8 mouse cellular contexts compared by ENCODE assay signal in the genomic region with DNA sequence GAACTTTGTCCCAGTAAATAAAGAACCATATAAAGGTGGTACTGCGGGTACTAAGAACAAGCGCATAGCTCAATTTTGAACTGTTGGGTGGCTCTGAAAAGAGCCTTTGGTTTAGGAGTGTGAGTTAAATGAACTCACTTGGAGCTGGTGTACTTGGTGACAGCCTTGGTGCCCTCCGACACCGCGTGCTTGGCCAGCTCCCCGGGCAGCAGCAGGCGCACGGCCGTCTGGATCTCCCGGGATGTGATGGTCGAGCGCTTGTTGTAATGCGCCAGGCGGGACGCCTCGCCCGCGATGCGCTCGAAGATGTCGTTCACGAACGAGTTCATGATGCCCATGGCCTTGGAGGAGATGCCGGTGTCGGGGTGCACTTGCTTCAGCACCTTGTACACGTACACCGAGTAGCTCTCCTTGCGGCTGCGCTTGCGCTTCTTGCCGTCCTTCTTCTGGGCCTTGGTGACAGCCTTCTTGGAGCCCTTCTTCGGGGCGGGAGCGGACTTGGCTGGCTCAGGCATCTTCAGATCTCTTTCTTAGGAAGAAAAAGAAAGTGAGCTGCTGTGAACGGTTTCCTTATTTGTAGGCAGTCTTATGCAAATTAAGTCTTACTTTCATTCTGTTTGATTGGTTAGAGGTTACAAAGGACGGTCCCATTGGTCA. TPM values are rescaled to one million over a fixed set of nuclear protein-coding genes. Genes with fewer than 3 reads are reported as not detected.
DNase-seq lines count a peak whose midpoint lies in the region; ATAC-seq and TF ChIP-seq lines count a peak whose summit lies in the region.
"Not testable (repeated sequence)": the region's sequence is repeated elsewhere in the genome, so short reads cannot be mapped to it uniquely, and the experiment has no call there.

No protein-coding gene starts in this region.

- H3K4me2 ChIP-seq in heart, embryonic 11.5 days, result peak overlapping the region; percentile 69
- peak overlapping the region; percentile 59 for H3K4me2 ChIP-seq in kidney, embryonic 15.5 days
- H3K4me2 ChIP-seq in limb, embryonic 15.5 days, result peak overlapping the region; percentile 70
- H3K4me2 ChIP-seq in midbrain, postnatal 0 days (ENCODE audit: low read depth, low read length, poor library complexity, severe bottlenecking), result peak overlapping the region; percentile 85

- H3K9me3 ChIP-seq in heart, embryonic 11.5 days (replicated peaks; ENCODE audit: control insufficient read depth, low read length); kidney, embryonic 15.5 days (replicated peaks); limb, embryonic 15.5 days; midbrain, postnatal 0 days (ENCODE audit: low read length): not testable (repeated sequence)

- peak; percentile 76; the same call in 1 of the 2 replicates for TF ChIP-seq POLR2A in bone marrow macrophage, adult 2 months (IDR thresholded peaks at IDR 0.05; ENCODE audit: borderline replicate concordance, low read depth, low read length)

- peak; percentile 99 for DNase-seq in 416B (ENCODE audit: low read depth)
- peak; percentile 94 for DNase-seq in midbrain, postnatal 0 days (ENCODE audit: low spot score)
- DNase-seq in spleen, postnatal 10 days (ENCODE audit: low spot score in 2 of 2), result peak; percentile 79 to 86

- H3K36me3 ChIP-seq in heart, embryonic 11.5 days (ENCODE audit: control insufficient read depth, insufficient read depth, low read length); kidney, embryonic 15.5 days; limb, embryonic 15.5 days; midbrain, postnatal 0 days (ENCODE audit: insufficient read depth, low read length): not testable (repeated sequence)

- ATAC-seq in erythroblast, adult 5-6 weeks (replicated peaks; ENCODE audit: low FRiP score, poor library complexity, severe bottlenecking), result peak; percentile 77
- peak; percentile 83 for ATAC-seq in heart, embryonic 11.5 days (replicated peaks; ENCODE audit: insufficient number of reproducible peaks, low FRiP score, low TSS enrichment)
- peak; percentile 87 for ATAC-seq in kidney, embryonic 15.5 days (replicated peaks; ENCODE audit: low FRiP score)
- peak; percentile 80 for ATAC-seq in limb, embryonic 15.5 days (ENCODE audit: insufficient number of reproducible peaks, low FRiP score, low TSS enrichment, low read depth)
- peak; percentile 89 for ATAC-seq in midbrain, postnatal 0 days (ENCODE audit: low FRiP score)

- not testable (repeated sequence) for TF ChIP-seq CTCF in bone marrow macrophage, adult 2 months (IDR thresholded peaks at IDR 0.05; ENCODE audit: low read depth, low read length); midbrain, postnatal 0 days (IDR thresholded peaks at IDR 0.05)

- peak overlapping the region; percentile 80 for H3K9ac ChIP-seq in heart, embryonic 11.5 days (ENCODE audit: low read depth, low read length)
- peak overlapping the region; percentile 57 for H3K9ac ChIP-seq in kidney, embryonic 15.5 days
- H3K9ac ChIP-seq in limb, embryonic 15.5 days, result peak overlapping the region; percentile 55
- peak overlapping the region; percentile 64 for H3K9ac ChIP-seq in midbrain, postnatal 0 days (replicated peaks; ENCODE audit: low read length, poor library complexity, severe bottlenecking)

- H3K27me3 ChIP-seq in heart, embryonic 11.5 days (ENCODE audit: control insufficient read depth, insufficient read depth, low read length); kidney, embryonic 15.5 days; limb, embryonic 15.5 days; midbrain, postnatal 0 days (ENCODE audit: insufficient read depth, low read length): not testable (repeated sequence)

- H3K4me1 ChIP-seq in bone marrow macrophage, adult 2 months (ENCODE audit: control insufficient read depth, insufficient read depth, low read length), result peaks cover 27% of the 10 kb centered on the region
- H3K4me1 ChIP-seq in heart, embryonic 11.5 days (ENCODE audit: control insufficient read depth, insufficient read depth, low read length), result peaks cover 18% of the 10 kb centered on the region; the same call in 1 of the 2 replicates
- H3K4me1 ChIP-seq in kidney, embryonic 15.5 days, result peaks cover 32% of the 10 kb centered on the region
- H3K4me1 ChIP-seq in limb, embryonic 15.5 days, result peaks cover 22% of the 10 kb centered on the region
- H3K4me1 ChIP-seq in midbrain, postnatal 0 days (ENCODE audit: insufficient read depth, low read length), result not testable (repeated sequence)

- peak overlapping the region; percentile 90 for H3K27ac ChIP-seq in bone marrow macrophage, adult 2 months (ENCODE audit: insufficient read depth, low read depth, low read length)
- peak overlapping the region; percentile 96 for H3K27ac ChIP-seq in heart, embryonic 11.5 days (ENCODE audit: low read depth, low read length)
- peak overlapping the region; percentile 98 for H3K27ac ChIP-seq in kidney, embryonic 15.5 days
- H3K27ac ChIP-seq in limb, embryonic 15.5 days, result peak overlapping the region; percentile 95
- H3K27ac ChIP-seq in midbrain, postnatal 0 days (ENCODE audit: low read depth, low read length), result peak overlapping the region; percentile 79

- peak overlapping the region; percentile 61 for H3K4me3 ChIP-seq in bone marrow macrophage, adult 2 months (ENCODE audit: insufficient read depth, low read length)
- peak overlapping the region; percentile 38 for H3K4me3 ChIP-seq in heart, embryonic 11.5 days (ENCODE audit: low read depth, low read length)
- H3K4me3 ChIP-seq in kidney, embryonic 15.5 days (replicated peaks), result peak overlapping the region; percentile 49
- peak overlapping the region; percentile 46 for H3K4me3 ChIP-seq in limb, embryonic 15.5 days
- H3K4me3 ChIP-seq in midbrain, postnatal 0 days (ENCODE audit: low read depth, low read length), result peak overlapping the region; percentile 47

- WGBS in heart, embryonic 11.5 days (ENCODE audit: insufficient replicate concordance), result under 1% methylated on average over 21 of the region's 36 CpGs
- WGBS in kidney, embryonic 15.5 days, result 0% methylated on average over 25 of the region's 36 CpGs
- under 1% methylated on average over 30 of the region's 36 CpGs for WGBS in limb, embryonic 15.5 days
- WGBS in midbrain, postnatal 0 days, result under 1% methylated on average over 17 of the region's 36 CpGs

RNA-seq across cellular contexts. Expression of a gene that starts 4.2 kb away (rescaled TPM):
- 1.6 and 2.5 TPM in 2 replicates for polyA plus RNA-seq in bone marrow macrophage, adult 2 months (2012; ENCODE audit: insufficient read depth, insufficient read length, missing spikeins)
- 243 and 262 TPM in 2 replicates for total RNA-seq in erythroblast, adult 5-6 weeks (2015; ENCODE audit: low replicate concordance)
- total RNA-seq in erythroblast, adult 5-6 weeks (2017; ENCODE audit: low replicate concordance), result 403 and 449 TPM in 2 replicates
- 42.3 and 51.7 TPM in 2 replicates for polyA plus RNA-seq in heart, embryonic 11.5 days (2014; fragmentation: Nextera tagmentation; extraction: Ambion mirVana)
- 123 and 142 TPM in 2 replicates for polyA plus RNA-seq in kidney, embryonic 15.5 days (2015; fragmentation: Nextera tagmentation; extraction: Ambion mirVana)
- polyA plus RNA-seq in limb, embryonic 15.5 days (2015; fragmentation: Nextera tagmentation; extraction: Ambion mirVana), result 75.2 and 108 TPM in 2 replicates
- 900 and 1,141 TPM in 2 replicates for total RNA-seq in midbrain, postnatal 0 days (2014; rRNA removed)
- 18.0 and 18.8 TPM in 2 replicates for polyA plus RNA-seq in midbrain, postnatal 0 days (2015; fragmentation: Nextera tagmentation; extraction: Ambion mirVana)

RNA-seq across cellular contexts. Expression of a gene that starts 10.0 kb away (rescaled TPM):
- polyA plus RNA-seq in bone marrow macrophage, adult 2 months (2012; ENCODE audit: insufficient read depth, insufficient read length, missing spikeins), result 2.3 and 3.2 TPM in 2 replicates
- 52.8 and 69.6 TPM in 2 replicates for total RNA-seq in erythroblast, adult 5-6 weeks (2015; ENCODE audit: low replicate concordance)
- 50.4 and 63.8 TPM in 2 replicates for total RNA-seq in erythroblast, adult 5-6 weeks (2017; ENCODE audit: low replicate concordance)
- 2.9 and 4.6 TPM in 2 replicates for polyA plus RNA-seq in heart, embryonic 11.5 days (2014; fragmentation: Nextera tagmentation; extraction: Ambion mirVana)
- 6.5 and 7.5 TPM in 2 replicates for polyA plus RNA-seq in kidney, embryonic 15.5 days (2015; fragmentation: Nextera tagmentation; extraction: Ambion mirVana)
- polyA plus RNA-seq in limb, embryonic 15.5 days (2015; fragmentation: Nextera tagmentation; extraction: Ambion mirVana), result 5.8 and 6.5 TPM in 2 replicates
- total RNA-seq in midbrain, postnatal 0 days (2014; rRNA removed), result 49.8 and 92.5 TPM in 2 replicates
- polyA plus RNA-seq in midbrain, postnatal 0 days (2015; fragmentation: Nextera tagmentation; extraction: Ambion mirVana), result 0.42 and 0.55 TPM in 2 replicates

RNA-seq across cellular contexts. Expression of a gene that starts 11.4 kb away (rescaled TPM):
- polyA plus RNA-seq in bone marrow macrophage, adult 2 months (2012; ENCODE audit: insufficient read depth, insufficient read length, missing spikeins), result not detected in 2 replicates
- total RNA-seq in erythroblast, adult 5-6 weeks (2015; ENCODE audit: low replicate concordance), result not detected in 2 replicates
- total RNA-seq in erythroblast, adult 5-6 weeks (2017; ENCODE audit: low replicate concordance), result 370 and 678 TPM in 2 replicates
- 0.44 and 1.3 TPM in 2 replicates for polyA plus RNA-seq in heart, embryonic 11.5 days (2014; fragmentation: Nextera tagmentation; extraction: Ambion mirVana)
- 3.6 TPM in 2 replicates for polyA plus RNA-seq in kidney, embryonic 15.5 days (2015; fragmentation: Nextera tagmentation; extraction: Ambion mirVana)
- 0.89 and 2.3 TPM in 2 replicates for polyA plus RNA-seq in limb, embryonic 15.5 days (2015; fragmentation: Nextera tagmentation; extraction: Ambion mirVana)
- 162 and 232 TPM in 2 replicates for total RNA-seq in midbrain, postnatal 0 days (2014; rRNA removed)
- polyA plus RNA-seq in midbrain, postnatal 0 days (2015; fragmentation: Nextera tagmentation; extraction: Ambion mirVana), result not detected in 2 replicates

RNA-seq across cellular contexts. Expression of a gene that starts 11.6 kb away (rescaled TPM):
- polyA plus RNA-seq in bone marrow macrophage, adult 2 months (2012; ENCODE audit: insufficient read depth, insufficient read length, missing spikeins), result 3.8 and 7.9 TPM in 2 replicates
- total RNA-seq in erythroblast, adult 5-6 weeks (2015; ENCODE audit: low replicate concordance), result 208 and 222 TPM in 2 replicates
- 253 and 407 TPM in 2 replicates for total RNA-seq in erythroblast, adult 5-6 weeks (2017; ENCODE audit: low replicate concordance)
- polyA plus RNA-seq in heart, embryonic 11.5 days (2014; fragmentation: Nextera tagmentation; extraction: Ambion mirVana), result 1.3 and 2.6 TPM in 2 replicates
- 6.0 and 6.9 TPM in 2 replicates for polyA plus RNA-seq in kidney, embryonic 15.5 days (2015; fragmentation: Nextera tagmentation; extraction: Ambion mirVana)
- polyA plus RNA-seq in limb, embryonic 15.5 days (2015; fragmentation: Nextera tagmentation; extraction: Ambion mirVana), result 2.9 and 5.8 TPM in 2 replicates
- 194 and 327 TPM in 2 replicates for total RNA-seq in midbrain, postnatal 0 days (2014; rRNA removed)
- 0.43 TPM in 1 of 2 replicates, not detected in the other for polyA plus RNA-seq in midbrain, postnatal 0 days (2015; fragmentation: Nextera tagmentation; extraction: Ambion mirVana)

RNA-seq across cellular contexts. Expression of a gene that starts 14.4 kb away (rescaled TPM):
- 9.8 and 11.9 TPM in 2 replicates for polyA plus RNA-seq in bone marrow macrophage, adult 2 months (2012; ENCODE audit: insufficient read depth, insufficient read length, missing spikeins)
- 170 and 206 TPM in 2 replicates for total RNA-seq in erythroblast, adult 5-6 weeks (2015; ENCODE audit: low replicate concordance)
- total RNA-seq in erythroblast, adult 5-6 weeks (2017; ENCODE audit: low replicate concordance), result 470 and 670 TPM in 2 replicates
- polyA plus RNA-seq in heart, embryonic 11.5 days (2014; fragmentation: Nextera tagmentation; extraction: Ambion mirVana), result 2.3 and 6.5 TPM in 2 replicates
- polyA plus RNA-seq in kidney, embryonic 15.5 days (2015; fragmentation: Nextera tagmentation; extraction: Ambion mirVana), result 10.6 and 10.9 TPM in 2 replicates
- polyA plus RNA-seq in limb, embryonic 15.5 days (2015; fragmentation: Nextera tagmentation; extraction: Ambion mirVana), result 5.5 and 6.0 TPM in 2 replicates
- total RNA-seq in midbrain, postnatal 0 days (2014; rRNA removed), result 248 and 572 TPM in 2 replicates
- 2.8 and 4.5 TPM in 2 replicates for polyA plus RNA-seq in midbrain, postnatal 0 days (2015; fragmentation: Nextera tagmentation; extraction: Ambion mirVana)

Comparison
In these comparisons a context has a peak if more than half of its experiments do, and no peak if none do; other contexts are left out.
1. Peak in every context shown above with its lines: DNase-seq, ATAC-seq, H3K4me3 ChIP-seq and H3K27ac ChIP-seq.